Mouse (Mus musculus): ENCODE data around the gene Gm5901.

- TF ChIP-seq CTCF (IDR thresholded peaks at IDR 0.05) (no peak), POLR2A (IDR thresholded peaks at IDR 0.05; ENCODE audit: insufficient read depth, low read depth, low read length) (no peak)
These were observed 20.4 kb downstream of the Gm5901 start for GRCm38 (mm10) chr7:105395131-105395820.
